Mouse (Mus musculus) bone marrow, adult 2 months (tissue): ENCODE data around the gene Tmem108.

Source experiments
- CTCF ChIP-seq: fragments of 200-500 bp; IDR thresholded peaks from 2 replicates; pipeline ENCODE4 v1.5.1; 2011; ENCODE audit warnings: low read length, control low read depth; ENCODE audit not compliant: control insufficient read depth, insufficient read depth
- POLR2A ChIP-seq: fragments of 200-500 bp; IDR thresholded peaks from 2 replicates; pipeline ENCODE4 v1.6.1; 2011; ENCODE audit warnings: low read depth, mild to moderate bottlenecking, control low read depth, low read length, borderline replicate concordance; ENCODE audit not compliant: control insufficient read depth

- TF ChIP-seq POLR2A: no peak
- no peak for TF ChIP-seq CTCF
Measured at GRCm38 (mm10) chr9:103502655-103503054, 259.0 kb downstream of the Tmem108 start.
